Mouse (Mus musculus): ENCODE data around the gene Srp14. TPM values are rescaled to one million over a fixed set of nuclear protein-coding genes. Genes with fewer than 3 reads are reported as not detected.

Srp14 gene
- polyA plus RNA-seq, 1 experiment from 2014 or later = 339 TPM

DNA sequence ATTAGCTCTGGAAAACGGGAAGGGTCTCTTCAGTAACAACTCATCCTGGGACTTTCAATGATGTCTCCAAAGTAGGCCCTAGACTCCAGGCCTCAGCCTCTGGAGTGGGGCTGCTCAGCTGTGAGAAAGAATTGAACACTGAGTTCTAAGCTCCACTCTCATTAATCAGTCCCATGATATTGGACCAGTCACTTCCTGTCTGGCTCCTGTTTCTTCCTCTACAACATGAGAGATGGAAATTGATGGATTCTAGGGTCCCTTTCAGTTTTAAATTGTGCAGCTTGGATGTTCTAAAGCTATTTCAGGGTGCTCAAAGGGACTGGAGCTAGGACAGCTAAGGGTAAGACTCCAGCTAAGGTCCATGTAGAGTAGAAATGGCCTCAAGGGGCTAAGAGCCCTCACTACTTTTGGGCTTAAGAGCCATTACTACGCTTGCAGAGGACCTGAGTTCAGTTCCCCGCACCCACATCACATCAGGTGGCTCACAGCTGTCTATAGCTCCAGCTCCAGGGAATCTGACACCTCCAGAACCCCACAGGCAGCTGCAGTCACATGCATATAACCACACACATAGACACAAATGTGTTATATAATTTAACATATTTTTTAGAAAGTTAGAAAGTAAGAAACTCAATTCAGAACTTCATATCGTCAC is 12.4 kb upstream of the Srp14 start:
- Histone ChIP-seq H3K36me3 (replicated peaks; ENCODE audit: control insufficient read depth, insufficient read depth) (no peaks in the 10 kb centered on the region), H3K9me3 (ENCODE audit: control insufficient read depth, low read length) (no peaks in the 10 kb centered on the region), H3K9ac (no peak overlapping the region), H3K27ac (no peak overlapping the region), H3K4me1 (replicated peaks; ENCODE audit: control insufficient read depth, insufficient read depth, low read length) (no peaks in the 10 kb centered on the region; the same call in 1 of the 2 replicates), H3K27me3 (ENCODE audit: control insufficient read depth, insufficient read depth, low read length) (no peaks in the 10 kb centered on the region), H3K4me2 (replicated peaks) (no peak overlapping the region), H3K4me3 (replicated peaks; ENCODE audit: low read length) (no peak overlapping the region)
- ATAC-seq (ENCODE audit: low FRiP score) (no peak), DNase-seq (ENCODE audit: low spot score) (no peak)
- WGBS = 93% methylated on average over 4 of the region's 4 CpGs

GRCm38 (mm10) chr2:118491281-118491731 is 11.8 kb upstream of the Srp14 start:
- H3K9me3 ChIP-seq (ENCODE audit: control insufficient read depth, low read length) = no peaks in the 10 kb centered on the region
- 61% methylated on average over 5 of the region's 5 CpGs for WGBS
- no peak overlapping the region for H3K4me2 ChIP-seq (replicated peaks)
- H3K27ac ChIP-seq = no peak overlapping the region
- DNase-seq (ENCODE audit: low spot score) (no peak), ATAC-seq (ENCODE audit: low FRiP score) (no peak)
- H3K9ac ChIP-seq = no peak overlapping the region
- H3K27me3 ChIP-seq (ENCODE audit: control insufficient read depth, insufficient read depth, low read length) = no peaks in the 10 kb centered on the region
- H3K36me3 ChIP-seq (replicated peaks; ENCODE audit: control insufficient read depth, insufficient read depth) = no peaks in the 10 kb centered on the region
- no peak overlapping the region for H3K4me3 ChIP-seq (replicated peaks; ENCODE audit: low read length)
- H3K4me1 ChIP-seq (replicated peaks; ENCODE audit: control insufficient read depth, insufficient read depth, low read length) = no peaks in the 10 kb centered on the region; the same call in 1 of the 2 replicates

DNA sequence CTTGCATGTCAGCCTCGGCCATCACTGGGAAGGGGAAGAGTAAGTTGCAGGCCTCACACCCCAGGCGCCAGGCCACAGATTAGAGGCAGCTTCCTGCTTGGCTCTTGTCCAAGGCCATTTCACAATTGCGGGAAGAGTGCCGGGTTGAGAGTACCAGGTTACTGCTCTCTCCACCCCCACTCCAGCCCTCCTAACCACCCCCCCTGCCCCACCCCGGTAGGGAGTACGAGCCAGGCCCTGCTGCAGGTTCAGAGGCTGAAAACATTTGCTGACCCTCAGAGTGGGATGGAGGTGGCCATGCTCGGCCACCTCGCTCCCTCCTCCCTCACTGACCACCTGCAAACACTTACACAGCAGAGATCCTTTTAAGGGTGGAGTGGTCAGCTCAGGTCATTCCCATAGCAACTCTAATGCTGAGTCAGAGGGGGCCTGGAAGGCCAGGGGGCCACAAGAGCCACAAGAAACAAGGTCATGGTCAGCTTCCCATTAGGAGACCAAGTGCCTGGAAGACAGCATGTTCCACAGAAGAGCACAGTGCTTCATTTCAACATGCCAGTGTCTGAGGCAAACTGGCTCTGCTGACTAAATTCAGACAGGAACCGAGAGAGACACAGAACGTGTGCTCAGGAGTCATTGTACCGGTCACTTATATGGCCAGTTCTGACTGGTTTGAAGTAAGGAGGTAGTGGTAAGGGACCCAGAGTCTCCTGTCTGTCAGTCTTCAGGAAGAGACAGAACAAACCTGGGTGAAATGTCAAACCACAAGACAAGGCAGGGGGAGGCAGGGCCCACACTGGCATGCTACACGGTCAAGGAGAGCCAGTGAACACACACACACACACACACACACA is 11.0 kb upstream of the Srp14 start:
- peak; percentile 27; the same call in 1 of the 2 replicates for ATAC-seq (ENCODE audit: low FRiP score)
- H3K9me3 ChIP-seq (ENCODE audit: control insufficient read depth, low read length) = no peaks in the 10 kb centered on the region
- H3K4me2 ChIP-seq (replicated peaks) = no peak overlapping the region
- 54% methylated on average over 12 of the region's 12 CpGs for WGBS
- no peak for DNase-seq (ENCODE audit: low spot score)
- H3K4me1 ChIP-seq (replicated peaks; ENCODE audit: control insufficient read depth, insufficient read depth, low read length) = no peaks in the 10 kb centered on the region; the same call in 1 of the 2 replicates
- H3K36me3 ChIP-seq (replicated peaks; ENCODE audit: control insufficient read depth, insufficient read depth) = no peaks in the 10 kb centered on the region
- H3K27ac ChIP-seq = no peak overlapping the region
- no peaks in the 10 kb centered on the region for H3K27me3 ChIP-seq (ENCODE audit: control insufficient read depth, insufficient read depth, low read length)
- no peak overlapping the region for H3K9ac ChIP-seq
- no peak overlapping the region for H3K4me3 ChIP-seq (replicated peaks; ENCODE audit: low read length)

- no peak overlapping the region for H3K4me2 ChIP-seq (replicated peaks)
- H3K27ac ChIP-seq = no peak overlapping the region
- no peaks in the 10 kb centered on the region for H3K9me3 ChIP-seq (ENCODE audit: control insufficient read depth, low read length)
- no peaks in the 10 kb centered on the region for H3K27me3 ChIP-seq (ENCODE audit: control insufficient read depth, insufficient read depth, low read length)
- H3K9ac ChIP-seq = no peak overlapping the region
- no peak overlapping the region for H3K4me3 ChIP-seq (replicated peaks; ENCODE audit: low read length)
- no peak for ATAC-seq (ENCODE audit: low FRiP score)
- 67% methylated on average over 3 of the region's 3 CpGs for WGBS
- H3K4me1 ChIP-seq (replicated peaks; ENCODE audit: control insufficient read depth, insufficient read depth, low read length) = no peaks in the 10 kb centered on the region; the same call in 1 of the 2 replicates
- no peaks in the 10 kb centered on the region for H3K36me3 ChIP-seq (replicated peaks; ENCODE audit: control insufficient read depth, insufficient read depth)
- no peak for DNase-seq (ENCODE audit: low spot score)
These were observed 8.3 kb upstream of the Srp14 start for GRCm38 (mm10) chr2:118487806-118488205.

DNA sequence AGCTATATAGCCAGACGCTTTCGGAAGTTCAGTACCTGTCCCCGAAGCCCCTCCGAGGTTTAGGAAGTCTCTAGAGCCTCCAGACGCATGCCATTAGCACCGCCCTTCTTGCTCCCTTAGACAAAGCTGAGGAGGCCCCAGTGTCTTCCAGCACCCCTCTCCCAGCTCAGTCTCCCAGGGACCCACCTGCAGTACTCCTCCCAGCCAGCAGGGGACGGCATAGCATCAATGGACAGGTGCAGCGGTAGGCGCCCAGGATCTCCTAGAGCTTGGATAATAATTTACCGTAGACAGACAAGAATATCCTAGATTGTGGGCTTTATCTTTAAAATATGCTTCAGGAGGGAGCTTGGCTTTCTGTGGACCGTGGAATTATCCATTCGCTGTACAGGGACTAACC is 7.4 kb upstream of the Srp14 start:
- Histone ChIP-seq H3K9ac (no peak overlapping the region), H3K36me3 (replicated peaks; ENCODE audit: control insufficient read depth, insufficient read depth) (no peaks in the 10 kb centered on the region), H3K9me3 (ENCODE audit: control insufficient read depth, low read length) (no peaks in the 10 kb centered on the region), H3K4me3 (replicated peaks; ENCODE audit: low read length) (no peak overlapping the region), H3K27ac (no peak overlapping the region), H3K27me3 (ENCODE audit: control insufficient read depth, insufficient read depth, low read length) (no peaks in the 10 kb centered on the region), H3K4me2 (replicated peaks) (no peak overlapping the region), H3K4me1 (replicated peaks; ENCODE audit: control insufficient read depth, insufficient read depth, low read length) (no peaks in the 10 kb centered on the region; the same call in 1 of the 2 replicates)
- WGBS = 17% methylated on average over 12 of the region's 12 CpGs
- ATAC-seq (ENCODE audit: low FRiP score) (no peak), DNase-seq (ENCODE audit: low spot score) (peak; percentile 60)

DNA sequence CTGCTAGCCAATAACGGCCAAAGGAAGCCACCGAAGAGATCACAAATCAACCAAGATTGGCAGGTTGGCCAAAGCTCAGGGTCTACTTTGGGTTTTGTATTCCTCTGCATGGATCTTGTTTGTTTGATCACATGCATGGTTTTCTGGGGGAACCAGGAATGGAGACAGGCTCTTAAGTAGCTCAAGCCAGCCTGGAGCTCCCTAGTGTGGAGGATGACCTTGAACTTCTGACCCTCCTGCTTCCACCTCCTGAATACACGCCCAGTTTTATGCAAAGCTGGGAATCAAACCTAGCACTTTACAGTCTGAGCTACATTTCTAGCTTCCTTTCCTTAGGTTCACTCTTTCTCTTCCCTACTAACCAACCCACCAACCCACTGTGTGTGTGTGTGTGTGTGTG is 5.9 kb upstream of the Srp14 start:
- DNase-seq (ENCODE audit: low spot score) = no peak
- Histone ChIP-seq H3K4me2 (replicated peaks) (no peak overlapping the region), H3K27ac (no peak overlapping the region), H3K4me3 (replicated peaks; ENCODE audit: low read length) (no peak overlapping the region), H3K36me3 (replicated peaks; ENCODE audit: control insufficient read depth, insufficient read depth) (no peaks in the 10 kb centered on the region), H3K9me3 (ENCODE audit: control insufficient read depth, low read length) (no peaks in the 10 kb centered on the region), H3K4me1 (replicated peaks; ENCODE audit: control insufficient read depth, insufficient read depth, low read length) (no peaks in the 10 kb centered on the region), H3K9ac (no peak overlapping the region), H3K27me3 (ENCODE audit: control insufficient read depth, insufficient read depth, low read length) (no peaks in the 10 kb centered on the region)
- ATAC-seq (ENCODE audit: low FRiP score) = no peak
- WGBS = 74% methylated on average over 3 of the region's 3 CpGs

DNA sequence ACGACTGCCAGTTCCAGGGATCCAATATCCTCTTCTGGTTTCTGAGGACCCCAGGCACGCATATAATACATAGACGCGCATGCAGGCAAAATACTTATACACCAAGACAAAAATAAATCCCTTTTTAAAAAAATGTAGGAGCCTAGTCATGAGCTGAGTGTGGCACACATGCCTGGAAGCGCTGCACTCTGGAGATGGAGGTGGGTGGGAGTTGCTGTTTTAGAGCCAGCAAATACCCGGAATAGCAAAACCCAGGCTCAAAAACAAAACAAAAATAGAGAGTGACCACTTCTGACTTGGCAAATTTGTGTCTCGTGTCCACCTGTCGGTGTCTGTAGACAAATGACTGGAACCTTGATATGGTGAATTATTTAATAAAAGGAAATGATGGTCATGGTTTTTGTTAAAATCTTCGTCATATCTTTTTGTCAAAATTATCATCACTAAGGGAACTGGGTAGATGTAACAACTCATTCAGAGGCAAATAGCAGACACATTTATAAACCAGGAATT is 4.9 kb upstream of the Srp14 start:
- WGBS = 88% methylated on average over 9 of the region's 9 CpGs
- Histone ChIP-seq H3K36me3 (replicated peaks; ENCODE audit: control insufficient read depth, insufficient read depth) (no peaks in the 10 kb centered on the region), H3K4me3 (replicated peaks; ENCODE audit: low read length) (no peak overlapping the region), H3K9me3 (ENCODE audit: control insufficient read depth, low read length) (no peaks in the 10 kb centered on the region), H3K27me3 (ENCODE audit: control insufficient read depth, insufficient read depth, low read length) (no peaks in the 10 kb centered on the region), H3K27ac (no peak overlapping the region), H3K4me1 (replicated peaks; ENCODE audit: control insufficient read depth, insufficient read depth, low read length) (no peaks in the 10 kb centered on the region), H3K4me2 (replicated peaks) (no peak overlapping the region), H3K9ac (no peak overlapping the region)
- ATAC-seq (ENCODE audit: low FRiP score) (no peak), DNase-seq (ENCODE audit: low spot score) (no peak)

- DNase-seq (ENCODE audit: low spot score) (no peak), ATAC-seq (ENCODE audit: low FRiP score) (no peak)
- no peak overlapping the region for H3K27ac ChIP-seq
- 89% methylated on average over 5 of the region's 5 CpGs for WGBS
- no peaks in the 10 kb centered on the region for H3K36me3 ChIP-seq (replicated peaks; ENCODE audit: control insufficient read depth, insufficient read depth)
- H3K4me3 ChIP-seq (replicated peaks; ENCODE audit: low read length) = no peak overlapping the region
- H3K27me3 ChIP-seq (ENCODE audit: control insufficient read depth, insufficient read depth, low read length) = no peaks in the 10 kb centered on the region
- no peaks in the 10 kb centered on the region for H3K9me3 ChIP-seq (ENCODE audit: control insufficient read depth, low read length)
- H3K4me1 ChIP-seq (replicated peaks; ENCODE audit: control insufficient read depth, insufficient read depth, low read length) = peaks cover 9% of the 10 kb centered on the region
- H3K4me2 ChIP-seq (replicated peaks) = no peak overlapping the region
- H3K9ac ChIP-seq = no peak overlapping the region
These were observed 3.5 kb upstream of the Srp14 start for GRCm38 (mm10) chr2:118483032-118483431.

- DNase-seq (ENCODE audit: low spot score) = no peak
- Histone ChIP-seq H3K9ac (no peak overlapping the region), H3K27me3 (ENCODE audit: control insufficient read depth, insufficient read depth, low read length) (no peaks in the 10 kb centered on the region), H3K4me1 (replicated peaks; ENCODE audit: control insufficient read depth, insufficient read depth, low read length) (peaks cover 11% of the 10 kb centered on the region), H3K27ac (no peak overlapping the region), H3K9me3 (ENCODE audit: control insufficient read depth, low read length) (no peaks in the 10 kb centered on the region), H3K4me3 (replicated peaks; ENCODE audit: low read length) (no peak overlapping the region), H3K4me2 (replicated peaks) (no peak overlapping the region), H3K36me3 (replicated peaks; ENCODE audit: control insufficient read depth, insufficient read depth) (peaks cover 19% of the 10 kb centered on the region)
- WGBS = 95% methylated on average over 7 of the region's 7 CpGs
- ATAC-seq (ENCODE audit: low FRiP score) = no peak
These were observed 1.4 kb upstream of the Srp14 start for GRCm38 (mm10) chr2:118480886-118481285.
